Mouse (Mus musculus) myocyte (in vitro differentiated cells): ENCODE measurements around the gene Golga1. TPM values are rescaled to one million over a fixed set of nuclear protein-coding genes. Genes with fewer than 3 reads are reported as not detected.
A peak's percentile ranks its signal among the peaks of the same experiment; 100 is the strongest.

Source experiments
- H3K27me3 ChIP-seq: one replicate; pipeline ENCODE4 v1.6.1; 2011; ENCODE audit not compliant: control insufficient read depth, insufficient read depth, insufficient read length
- H3K36me3 ChIP-seq: one replicate; pipeline ENCODE4 v1.6.1; 2011; ENCODE audit not compliant: control insufficient read depth, insufficient read depth
- H3K4me2 ChIP-seq: one replicate; pipeline ENCODE4 v1.6.1; 2011; ENCODE audit warnings: low read depth, control low read depth
- H3K4me3 ChIP-seq: one replicate; pipeline ENCODE4 v1.5.1; 2011; ENCODE audit warnings: mild to moderate bottlenecking, control low read depth, moderate library complexity
- H3K79me2 ChIP-seq: one replicate; pipeline ENCODE4 v1.6.1; 2011; ENCODE audit not compliant: control insufficient read depth, insufficient read depth
- H3ac ChIP-seq: one replicate; pipeline ENCODE4 v1.6.1; 2011; ENCODE audit not compliant: control insufficient read depth, insufficient read length
- E2F4 ChIP-seq: IDR thresholded peaks from one replicate; pipeline ENCODE4 v1.6.1; 2011; ENCODE audit warnings: mild to moderate bottlenecking, control low read depth, moderate library complexity; ENCODE audit not compliant: insufficient read depth
- MAX ChIP-seq: IDR thresholded peaks from one replicate; pipeline ENCODE4 v1.6.1; 2011; ENCODE audit warnings: low read depth, mild to moderate bottlenecking, control low read depth
- MYOD1 ChIP-seq, 3 experiments: IDR thresholded peaks; one replicate each; pipeline ENCODE4 v1.6.1; 2011; ENCODE audit warnings: control low read depth in 2 of 3, low read depth in 2 of 3, mild to moderate bottlenecking in 2 of 3, moderate library complexity in 1 of 3; ENCODE audit not compliant: insufficient read length in 2 of 3, control insufficient read depth in 1 of 3
- MYOG ChIP-seq, 3 experiments: IDR thresholded peaks; one replicate each; pipeline ENCODE4 v1.6.1; 2011; ENCODE audit warnings: control low read depth in 2 of 3, low read depth in 2 of 3, mild to moderate bottlenecking in 2 of 3; ENCODE audit not compliant: insufficient read length in 2 of 3, control insufficient read depth in 1 of 3, insufficient read depth in 1 of 3
- POLR2A ChIP-seq: IDR thresholded peaks from one replicate; pipeline ENCODE4 v1.6.1; 2011; ENCODE audit warnings: low read depth, mild to moderate bottlenecking, control low read depth, moderate library complexity; ENCODE audit not compliant: insufficient read length
- POLR2AphosphoS2 ChIP-seq: IDR thresholded peaks from one replicate; pipeline ENCODE4 v1.6.1; 2011; ENCODE audit warnings: low read depth, control low read depth; ENCODE audit not compliant: insufficient read length
- REST ChIP-seq: IDR thresholded peaks from one replicate; pipeline ENCODE4 v1.6.1; 2011; ENCODE audit warnings: mild to moderate bottlenecking, control low read depth, moderate library complexity; ENCODE audit not compliant: insufficient read depth, insufficient read length
- SRF ChIP-seq: IDR thresholded peaks from one replicate; pipeline ENCODE4 v1.6.1; 2011; ENCODE audit warnings: low read depth; ENCODE audit not compliant: control insufficient read depth, insufficient read length
- TCF12 ChIP-seq: IDR thresholded peaks from one replicate; pipeline ENCODE4 v1.6.1; 2011; ENCODE audit warnings: mild to moderate bottlenecking, control low read depth; ENCODE audit not compliant: poor library complexity, insufficient read depth, severe bottlenecking
- TCF3 ChIP-seq: IDR thresholded peaks from one replicate; pipeline ENCODE4 v1.6.1; 2011; ENCODE audit warnings: low read depth, control low read depth; ENCODE audit not compliant: insufficient read length
- USF1 ChIP-seq: IDR thresholded peaks from one replicate; pipeline ENCODE4 v1.6.1; 2011; ENCODE audit warnings: low read depth, mild to moderate bottlenecking, control low read depth, moderate library complexity
- polyA plus RNA-seq: library from polyadenylated mRNA; unstranded; fragments of >200 nt; fragmentation: generic; extraction: Trizol; gene quantifications from one replicate; pipeline ENCODE4 v1.2.1, GENCODE M21; 2012; ENCODE audit warnings: missing spikeins

Gene Golga1
- polyA plus RNA-seq, 1 experiment = 5.6 TPM

GRCm38 (mm10) chr2:38977837-38978236 is 87.5 kb downstream of the Golga1 start:
- H3K36me3 ChIP-seq = no peaks in the 10 kb centered on the region
- H3K4me3 ChIP-seq = no peak overlapping the region
- no peak overlapping the region for H3ac ChIP-seq
- H3K79me2 ChIP-seq = no peaks in the 10 kb centered on the region
- H3K27me3 ChIP-seq = no peaks in the 10 kb centered on the region
- H3K4me2 ChIP-seq = no peak overlapping the region
- TF ChIP-seq POLR2A = no peak
- no peak for TF ChIP-seq USF1
- no peak for TF ChIP-seq REST
- no peak for TF ChIP-seq MYOG (IDR thresholded peaks at IDR 0.05; ENCODE audit: control insufficient read depth in 1 of 3, insufficient read depth in 1 of 3, insufficient read length in 2 of 3, low read depth in 2 of 3)

- Histone ChIP-seq H3K36me3 (no peaks in the 10 kb centered on the region), H3ac (no peak overlapping the region), H3K27me3 (no peaks in the 10 kb centered on the region), H3K4me3 (no peak overlapping the region), H3K4me2 (no peak overlapping the region), H3K79me2 (no peaks in the 10 kb centered on the region)
- TF ChIP-seq MYOD1 (IDR thresholded peaks at IDR 0.05; ENCODE audit: control insufficient read depth in 1 of 3, insufficient read length in 2 of 3, low read depth in 2 of 3) (peak in 2 of 3 experiments; percentile 73 to 86), TCF12 (peak; percentile 36), TCF3 (peak; percentile 64), MYOG (IDR thresholded peaks at IDR 0.05; ENCODE audit: control insufficient read depth in 1 of 3, insufficient read depth in 1 of 3, insufficient read length in 2 of 3, low read depth in 2 of 3) (peak in 2 of 3 experiments; percentile 80 to 93), REST (no peak)
These were observed 89.2 kb downstream of the Golga1 start for GRCm38 (mm10) chr2:38975941-38976805.

- Histone ChIP-seq H3K4me3 (no peak overlapping the region), H3K27me3 (no peaks in the 10 kb centered on the region), H3K4me2 (no peak overlapping the region), H3K36me3 (no peaks in the 10 kb centered on the region), H3K79me2 (no peaks in the 10 kb centered on the region), H3ac (no peak overlapping the region)
- TF ChIP-seq USF1 = no peak
- no peak for TF ChIP-seq REST
- no peak for TF ChIP-seq POLR2A
- no peak for TF ChIP-seq POLR2AphosphoS2
- no peak for TF ChIP-seq TCF12
These were observed 90.2 kb downstream of the Golga1 start for GRCm38 (mm10) chr2:38975181-38975580.

- H3K4me2 ChIP-seq = peak overlapping the region; percentile 52
- no peaks in the 10 kb centered on the region for H3K36me3 ChIP-seq
- no peaks in the 10 kb centered on the region for H3K79me2 ChIP-seq
- TF ChIP-seq E2F4 (no peak), TCF3 (no peak), MYOD1 (IDR thresholded peaks at IDR 0.05; ENCODE audit: control insufficient read depth in 1 of 3, insufficient read length in 2 of 3, low read depth in 2 of 3) (peak in 2 of 3 experiments; percentile 25 to 47), MYOG (IDR thresholded peaks at IDR 0.05; ENCODE audit: control insufficient read depth in 1 of 3, insufficient read depth in 1 of 3, insufficient read length in 2 of 3, low read depth in 2 of 3) (peak in 1 of 3 experiments; percentile 60)
- no peak overlapping the region for H3ac ChIP-seq
- no peak overlapping the region for H3K4me3 ChIP-seq
- H3K27me3 ChIP-seq = no peaks in the 10 kb centered on the region
These were observed 91.2 kb downstream of the Golga1 start for GRCm38 (mm10) chr2:38974171-38974570.

GRCm38 (mm10) chr2:38973701-38974100 is 91.6 kb downstream of the Golga1 start:
- Histone ChIP-seq H3K4me2 (peak overlapping the region; percentile 52), H3ac (no peak overlapping the region), H3K27me3 (no peaks in the 10 kb centered on the region), H3K4me3 (no peak overlapping the region), H3K79me2 (no peaks in the 10 kb centered on the region), H3K36me3 (no peaks in the 10 kb centered on the region)
- TF ChIP-seq TCF3 (no peak), E2F4 (no peak), POLR2A (no peak), REST (no peak), MAX (no peak), TCF12 (no peak), MYOG (IDR thresholded peaks at IDR 0.05; ENCODE audit: control insufficient read depth in 1 of 3, insufficient read depth in 1 of 3, insufficient read length in 2 of 3, low read depth in 2 of 3) (no peak), SRF (no peak), POLR2AphosphoS2 (no peak)
